Mouse (Mus musculus): Measurements from ENCODE around the gene Gm20388. TPM values are rescaled to one million over a fixed set of nuclear protein-coding genes. Genes with fewer than 3 reads are reported as not detected.
"Not testable (repeated sequence)": the region's sequence is repeated elsewhere in the genome, so short reads cannot be mapped to it uniquely, and the experiment has no call there.

The Gm20388 gene
- polyA plus RNA-seq, 1 experiment: 10.6 TPM

GRCm38 (mm10) chr8:123442351-123442750 lies 3531.7 kb downstream of the Gm20388 start:
- TF ChIP-seq CTCF (IDR thresholded peaks at IDR 0.05; ENCODE audit: control insufficient read depth, insufficient read depth, low read length) (no peak), POLR2A (IDR thresholded peaks at IDR 0.05; ENCODE audit: borderline replicate concordance, control insufficient read depth, low read depth, low read length) (no peak)
- no peaks in the 10 kb centered on the region for H3K4me1 ChIP-seq (ENCODE audit: control insufficient read depth, insufficient read depth, low read length)
- no peak overlapping the region for H3K27ac ChIP-seq (ENCODE audit: control insufficient read depth, insufficient read depth, low read depth, low read length, poor library complexity)
- H3K4me3 ChIP-seq (replicated peaks; ENCODE audit: control insufficient read depth, low read depth, low read length): peak overlapping the region; percentile 4
- 86% methylated on average over 5 of the region's 5 CpGs for WGBS

DNA sequence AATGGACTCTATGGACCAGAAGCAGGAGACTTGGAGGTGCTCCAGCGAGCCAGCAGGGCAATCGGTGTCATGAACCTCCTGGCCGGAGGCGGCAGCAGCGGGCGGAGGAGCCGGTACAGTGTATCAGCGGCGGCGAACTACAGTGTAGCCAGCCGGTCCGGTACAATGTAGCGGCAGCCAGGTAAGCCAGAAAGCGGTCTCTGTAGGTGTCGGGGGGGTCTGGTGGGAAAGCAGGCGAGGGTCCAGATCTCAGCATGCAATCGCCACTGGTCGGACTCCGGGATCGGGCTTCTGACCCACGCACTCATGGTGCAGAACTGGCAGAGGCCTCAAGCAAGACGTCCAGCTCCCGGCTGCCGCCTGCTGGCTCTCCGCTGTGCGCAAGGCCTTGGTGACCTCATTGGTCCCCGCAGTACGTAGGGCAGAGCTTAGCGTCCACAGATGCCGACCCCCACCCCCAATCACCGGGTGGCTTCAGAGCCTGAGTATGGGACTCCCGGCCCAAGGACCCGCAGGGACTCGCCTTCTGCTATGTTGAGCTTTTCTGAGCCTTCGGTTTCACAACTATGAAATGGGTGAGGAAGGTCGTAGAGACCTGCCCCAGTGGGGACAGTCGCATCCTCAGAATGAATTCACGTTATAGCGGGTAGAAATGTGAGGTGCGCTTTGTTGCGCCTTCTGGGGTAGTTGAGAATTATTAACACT lies 3532.4 kb downstream of the Gm20388 start:
- H3K4me1 ChIP-seq (ENCODE audit: control insufficient read depth, insufficient read depth, low read length): peaks cover 2% of the 10 kb centered on the region; the same call in 1 of the 2 replicates
- H3K27ac ChIP-seq (ENCODE audit: control insufficient read depth, insufficient read depth, low read depth, low read length, poor library complexity): peak overlapping the region; percentile 53
- peak; percentile 83 for TF ChIP-seq CTCF (IDR thresholded peaks at IDR 0.05; ENCODE audit: control insufficient read depth, insufficient read depth, low read length)
- peak; percentile 58; the same call in 1 of the 2 replicates for TF ChIP-seq POLR2A (IDR thresholded peaks at IDR 0.05; ENCODE audit: borderline replicate concordance, control insufficient read depth, low read depth, low read length)
- peak overlapping the region; percentile 75 for H3K4me3 ChIP-seq (replicated peaks; ENCODE audit: control insufficient read depth, low read depth, low read length)
- WGBS: under 1% methylated on average over 41 of the region's 41 CpGs

DNA sequence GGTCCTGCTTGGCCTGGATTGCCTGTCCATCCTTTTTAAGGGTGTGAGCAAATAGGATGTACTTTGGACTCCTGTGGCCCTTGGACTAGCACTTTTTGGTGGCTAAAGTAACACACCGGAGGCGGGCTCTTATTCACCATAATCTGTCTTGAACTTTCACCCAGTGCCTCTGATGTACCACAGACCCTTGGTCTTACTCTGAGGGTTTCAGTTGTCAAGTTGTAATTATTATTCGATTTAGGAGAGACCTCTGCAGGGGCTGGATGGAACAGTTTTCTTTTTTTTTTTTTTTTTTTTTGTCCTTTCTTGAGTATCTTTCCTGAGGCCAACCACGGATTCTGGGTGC lies 3532.9 kb downstream of the Gm20388 start:
- Histone ChIP-seq H3K4me1 (ENCODE audit: control insufficient read depth, insufficient read depth, low read length) (peaks cover 2% of the 10 kb centered on the region; the same call in 1 of the 2 replicates), H3K27ac (ENCODE audit: control insufficient read depth, insufficient read depth, low read depth, low read length, poor library complexity) (peak overlapping the region; percentile 53), H3K4me3 (replicated peaks; ENCODE audit: control insufficient read depth, low read depth, low read length) (peak overlapping the region; percentile 75)
- 0% methylated on average over 4 of the region's 4 CpGs for WGBS
- TF ChIP-seq POLR2A (IDR thresholded peaks at IDR 0.05; ENCODE audit: borderline replicate concordance, control insufficient read depth, low read depth, low read length) (no peak), CTCF (IDR thresholded peaks at IDR 0.05; ENCODE audit: control insufficient read depth, insufficient read depth, low read length) (no peak)

DNA sequence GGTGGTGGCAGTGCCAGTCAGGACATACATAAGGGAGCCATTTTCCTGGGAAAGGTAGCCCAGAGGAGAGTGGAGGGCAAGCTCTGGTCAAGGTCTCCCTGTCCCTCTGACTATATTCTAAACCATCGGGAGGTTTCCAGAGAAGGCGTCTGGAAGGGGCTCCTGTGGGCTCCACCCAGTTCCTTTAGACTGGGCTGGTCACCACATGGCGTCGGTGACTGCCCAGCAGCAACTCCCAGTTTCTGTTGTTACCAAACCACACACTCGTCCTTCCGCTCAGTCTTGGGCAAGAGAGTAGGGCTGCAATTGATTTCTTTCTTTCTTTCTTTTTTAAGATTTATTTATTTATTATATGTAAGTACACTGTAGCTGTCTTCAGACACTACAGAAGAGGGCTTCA lies 3533.5 kb downstream of the Gm20388 start:
- H3K27ac ChIP-seq (ENCODE audit: control insufficient read depth, insufficient read depth, low read depth, low read length, poor library complexity): peak overlapping the region; percentile 76

GRCm38 (mm10) chr8:123445981-123446380 lies 3535.3 kb downstream of the Gm20388 start:
- Histone ChIP-seq H3K27ac (ENCODE audit: control insufficient read depth, insufficient read depth, low read depth, low read length, poor library complexity) (no peak overlapping the region), H3K4me3 (replicated peaks; ENCODE audit: control insufficient read depth, low read depth, low read length) (no peak overlapping the region), H3K4me1 (ENCODE audit: control insufficient read depth, insufficient read depth, low read length) (peaks cover 3% of the 10 kb centered on the region)
- TF ChIP-seq POLR2A (IDR thresholded peaks at IDR 0.05; ENCODE audit: borderline replicate concordance, control insufficient read depth, low read depth, low read length) (no peak), CTCF (IDR thresholded peaks at IDR 0.05; ENCODE audit: control insufficient read depth, insufficient read depth, low read length) (no peak)
- 83% methylated on average over 10 of the region's 10 CpGs for WGBS

More for the DNA sequence above, 3533.5 kb downstream of the Gm20388 start:
- TF ChIP-seq POLR2A (IDR thresholded peaks at IDR 0.05; ENCODE audit: borderline replicate concordance, control insufficient read depth, low read depth, low read length) (no peak), CTCF (IDR thresholded peaks at IDR 0.05; ENCODE audit: control insufficient read depth, insufficient read depth, low read length) (no peak)
- 8% methylated on average over 6 of the region's 6 CpGs for WGBS
- peaks cover 2% of the 10 kb centered on the region; the same call in 1 of the 2 replicates for H3K4me1 ChIP-seq (ENCODE audit: control insufficient read depth, insufficient read depth, low read length)
- H3K4me3 ChIP-seq (replicated peaks; ENCODE audit: control insufficient read depth, low read depth, low read length): peak overlapping the region; percentile 19

GRCm38 (mm10) chr8:123446799-123447198 lies 3536.2 kb downstream of the Gm20388 start:
- peaks cover 6% of the 10 kb centered on the region for H3K4me1 ChIP-seq (ENCODE audit: control insufficient read depth, insufficient read depth, low read length)
- TF ChIP-seq CTCF (IDR thresholded peaks at IDR 0.05; ENCODE audit: control insufficient read depth, insufficient read depth, low read length) (no peak), POLR2A (IDR thresholded peaks at IDR 0.05; ENCODE audit: borderline replicate concordance, control insufficient read depth, low read depth, low read length) (no peak)
- no peak overlapping the region for H3K4me3 ChIP-seq (replicated peaks; ENCODE audit: control insufficient read depth, low read depth, low read length)
- WGBS: 78% methylated on average over 6 of the region's 6 CpGs
- no peak overlapping the region for H3K27ac ChIP-seq (ENCODE audit: control insufficient read depth, insufficient read depth, low read depth, low read length, poor library complexity)

GRCm38 (mm10) chr8:123450783-123451182 lies 3540.1 kb downstream of the Gm20388 start:
- Histone ChIP-seq H3K4me1 (ENCODE audit: control insufficient read depth, insufficient read depth, low read length) (peaks cover 10% of the 10 kb centered on the region), H3K4me3 (replicated peaks; ENCODE audit: control insufficient read depth, low read depth, low read length) (no peak overlapping the region), H3K27ac (ENCODE audit: control insufficient read depth, insufficient read depth, low read depth, low read length, poor library complexity) (peak overlapping the region; percentile 90)
- WGBS: 9% methylated on average over 5 of the region's 5 CpGs
- no peak for TF ChIP-seq POLR2A (IDR thresholded peaks at IDR 0.05; ENCODE audit: borderline replicate concordance, control insufficient read depth, low read depth, low read length)
- TF ChIP-seq CTCF (IDR thresholded peaks at IDR 0.05; ENCODE audit: control insufficient read depth, insufficient read depth, low read length): no peak

DNA sequence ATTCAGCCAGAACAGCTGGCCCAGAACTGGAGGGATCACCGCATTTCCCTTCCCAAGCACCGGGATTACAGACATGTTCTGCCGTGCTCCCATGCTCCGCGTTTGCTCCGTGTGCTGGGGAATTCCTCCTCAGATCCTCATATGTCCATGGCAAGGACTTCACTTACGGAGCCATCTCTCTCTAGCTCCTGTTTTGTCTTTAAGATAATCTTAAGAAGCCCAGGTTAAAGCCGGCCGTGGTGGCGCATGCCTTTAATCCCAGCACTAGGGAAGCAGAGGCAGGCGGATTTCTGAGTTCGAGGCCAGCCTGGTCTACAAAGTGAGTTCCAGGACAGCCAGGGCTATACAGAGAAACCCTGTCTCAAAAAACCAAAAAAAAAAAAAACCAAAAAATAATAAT lies 3541.1 kb downstream of the Gm20388 start:
- Histone ChIP-seq H3K27ac (ENCODE audit: control insufficient read depth, insufficient read depth, low read depth, low read length, poor library complexity) (peak overlapping the region; percentile 27; the same call in 1 of the 2 replicates), H3K4me1 (ENCODE audit: control insufficient read depth, insufficient read depth, low read length) (peaks cover 10% of the 10 kb centered on the region)
- WGBS: 72% methylated on average over 12 of the region's 12 CpGs
- not testable (repeated sequence) for H3K4me3 ChIP-seq (replicated peaks; ENCODE audit: control insufficient read depth, low read depth, low read length)

DNA sequence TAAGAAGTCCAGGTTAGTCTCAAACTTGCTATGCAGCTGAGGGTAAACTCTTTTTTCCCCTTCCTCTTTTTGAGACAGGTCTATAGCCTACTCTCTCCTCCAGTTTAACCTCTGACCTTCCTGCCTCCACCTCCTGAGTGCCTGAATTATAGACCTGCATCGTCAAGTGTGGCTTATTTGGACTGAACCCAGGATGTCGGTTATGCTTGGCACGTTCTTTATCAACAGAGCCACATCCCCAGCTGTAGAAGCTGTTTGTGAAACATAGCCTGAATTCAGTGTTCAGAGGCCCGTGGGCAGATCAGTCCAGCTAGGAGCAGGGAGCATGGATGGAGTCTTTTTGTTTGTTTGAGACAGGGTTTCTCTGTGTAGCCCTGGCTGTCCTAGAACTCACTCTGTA lies 3541.5 kb downstream of the Gm20388 start:
- Histone ChIP-seq H3K4me1 (ENCODE audit: control insufficient read depth, insufficient read depth, low read length) (peaks cover 10% of the 10 kb centered on the region), H3K27ac (ENCODE audit: control insufficient read depth, insufficient read depth, low read depth, low read length, poor library complexity) (no peak overlapping the region), H3K4me3 (replicated peaks; ENCODE audit: control insufficient read depth, low read depth, low read length) (no peak overlapping the region)
- TF ChIP-seq CTCF (IDR thresholded peaks at IDR 0.05; ENCODE audit: control insufficient read depth, insufficient read depth, low read length): no peak
- TF ChIP-seq POLR2A (IDR thresholded peaks at IDR 0.05; ENCODE audit: borderline replicate concordance, control insufficient read depth, low read depth, low read length): no peak
- 8% methylated on average over 4 of the region's 4 CpGs for WGBS

Measured in bone marrow, adult 2 months (tissue).